Mouse (Mus musculus): ENCODE data around the gene Rimbp3. TPM values are rescaled to one million over a fixed set of nuclear protein-coding genes. Genes with fewer than 3 reads are reported as not detected.
A peak's percentile ranks its signal among the peaks of the same experiment; 100 is the strongest.

The Rimbp3 gene
- polyA plus RNA-seq, 1 experiment from 2014 or later: 2.0 TPM

- no peaks in the 10 kb centered on the region for H3K36me3 ChIP-seq (ENCODE audit: control insufficient read depth, insufficient read depth, low read length)
- no peaks in the 10 kb centered on the region for H3K27me3 ChIP-seq (ENCODE audit: control insufficient read depth, insufficient read depth, low read length)
- ATAC-seq (ENCODE audit: low FRiP score, low TSS enrichment): no peak
- H3K9me3 ChIP-seq (ENCODE audit: control insufficient read depth, low read length): no peaks in the 10 kb centered on the region
- WGBS: 1% methylated on average over 6 of the region's 6 CpGs
- H3K4me2 ChIP-seq (ENCODE audit: low read length): no peak overlapping the region
- H3K27ac ChIP-seq (replicated peaks; ENCODE audit: low read depth, low read length): no peak overlapping the region
- peaks cover 16% of the 10 kb centered on the region for H3K4me1 ChIP-seq (ENCODE audit: control insufficient read depth, insufficient read depth, low read length)
- no peak overlapping the region for H3K9ac ChIP-seq (replicated peaks; ENCODE audit: low read length)
- H3K4me3 ChIP-seq (replicated peaks; ENCODE audit: low read depth, low read length): no peak overlapping the region
- peak; percentile 68 for DNase-seq
These were observed 3.4 kb upstream of the Rimbp3 start for GRCm38 (mm10) chr16:17204990-17205389.

DNA sequence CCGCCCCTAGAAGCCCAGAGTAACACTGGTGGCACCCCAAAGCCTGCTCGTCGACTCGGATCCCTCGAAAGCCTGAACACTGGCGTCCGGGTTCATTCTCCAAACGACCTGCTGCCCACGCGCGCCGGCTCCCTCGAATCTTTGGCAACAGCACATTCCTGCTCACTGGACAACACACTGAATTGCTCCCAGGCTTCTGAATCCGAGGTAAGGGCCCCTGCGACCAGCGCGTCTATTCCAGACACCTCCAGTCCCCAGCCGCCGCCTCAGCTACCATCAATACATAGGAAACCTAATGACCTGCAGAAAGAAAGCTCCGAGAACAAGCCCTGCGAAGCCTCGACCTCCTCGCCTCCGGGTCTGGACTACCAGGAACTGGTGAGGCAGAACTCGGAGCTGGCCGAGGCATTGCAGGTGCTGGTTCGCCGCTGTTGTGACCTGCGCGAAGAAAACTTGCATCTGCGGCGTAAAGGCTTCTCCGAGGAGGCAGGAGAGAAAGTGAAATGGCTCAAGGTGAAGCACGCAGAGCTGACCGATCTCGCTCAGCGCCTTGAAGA, 1.1 kb downstream of the Rimbp3 start:
- Histone ChIP-seq H3K4me1 (ENCODE audit: control insufficient read depth, insufficient read depth, low read length) (peaks cover 22% of the 10 kb centered on the region), H3K27me3 (ENCODE audit: control insufficient read depth, insufficient read depth, low read length) (no peaks in the 10 kb centered on the region), H3K9ac (replicated peaks; ENCODE audit: low read length) (peak overlapping the region; percentile 74), H3K4me2 (ENCODE audit: low read length) (peak overlapping the region; percentile 98), H3K36me3 (ENCODE audit: control insufficient read depth, insufficient read depth, low read length) (no peaks in the 10 kb centered on the region), H3K9me3 (ENCODE audit: control insufficient read depth, low read length) (no peaks in the 10 kb centered on the region), H3K27ac (replicated peaks; ENCODE audit: low read depth, low read length) (peak overlapping the region; percentile 95), H3K4me3 (replicated peaks; ENCODE audit: low read depth, low read length) (peak overlapping the region; percentile 60)
- ATAC-seq (ENCODE audit: low FRiP score, low TSS enrichment) (peak; percentile 17; the same call in 1 of the 2 replicates), DNase-seq (no peak)
- WGBS: 2% methylated on average over 37 of the region's 37 CpGs

DNA sequence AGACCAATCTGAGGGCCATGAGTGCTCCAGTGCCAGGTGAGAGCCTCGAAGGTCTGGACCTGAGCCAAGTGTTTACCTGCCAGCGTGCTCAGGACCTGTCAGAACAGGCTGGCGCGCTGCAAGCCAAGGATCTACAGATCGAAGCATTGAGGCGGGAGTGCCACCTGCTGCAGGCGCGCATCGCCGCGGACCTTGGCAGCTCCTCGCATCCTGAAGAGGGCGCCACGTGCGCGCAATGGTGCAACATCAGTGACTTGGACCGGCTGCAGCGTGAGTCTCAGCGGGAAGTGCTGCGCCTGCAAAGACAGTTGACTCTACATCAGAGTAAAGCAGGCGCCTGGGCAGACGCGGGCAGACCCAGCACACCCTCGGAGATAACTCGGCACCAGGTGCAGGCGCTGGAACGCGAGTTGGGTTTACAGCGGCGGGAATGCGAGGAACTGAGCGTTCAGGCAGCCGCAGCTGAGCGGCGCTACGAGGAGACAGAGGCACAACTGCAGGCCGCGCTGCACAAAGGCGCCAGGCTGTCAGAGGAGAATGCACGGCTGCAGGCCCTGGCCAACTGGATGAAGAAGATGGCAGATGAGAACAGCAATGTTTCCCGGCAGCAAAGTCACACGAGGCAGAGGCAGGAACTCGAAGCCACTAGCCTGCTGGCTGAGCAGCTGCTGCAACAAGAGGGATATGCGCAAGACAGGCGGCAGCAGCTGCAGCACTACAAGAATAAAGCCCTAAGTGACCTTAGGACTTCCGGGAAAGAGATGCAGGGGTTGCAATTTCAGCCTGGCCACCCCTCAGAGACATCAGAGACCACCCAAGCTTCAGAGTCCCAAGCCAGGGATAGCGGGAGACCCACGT, 1.8 kb downstream of the Rimbp3 start:
- Histone ChIP-seq H3K27ac (replicated peaks; ENCODE audit: low read depth, low read length) (0 out of 2 replicates have a peak overlapping the region, but pooled peaks have one; percentile 9), H3K4me3 (replicated peaks; ENCODE audit: low read depth, low read length) (peak overlapping the region; percentile 60), H3K27me3 (ENCODE audit: control insufficient read depth, insufficient read depth, low read length) (no peaks in the 10 kb centered on the region), H3K9ac (replicated peaks; ENCODE audit: low read length) (peak overlapping the region; percentile 74), H3K4me1 (ENCODE audit: control insufficient read depth, insufficient read depth, low read length) (peaks cover 22% of the 10 kb centered on the region), H3K9me3 (ENCODE audit: control insufficient read depth, low read length) (no peaks in the 10 kb centered on the region), H3K4me2 (ENCODE audit: low read length) (peak overlapping the region; percentile 98), H3K36me3 (ENCODE audit: control insufficient read depth, insufficient read depth, low read length) (no peaks in the 10 kb centered on the region)
- ATAC-seq (ENCODE audit: low FRiP score, low TSS enrichment) (peak; percentile 74), DNase-seq (peak; percentile 96)
- 7% methylated on average over 48 of the region's 48 CpGs for WGBS

DNA sequence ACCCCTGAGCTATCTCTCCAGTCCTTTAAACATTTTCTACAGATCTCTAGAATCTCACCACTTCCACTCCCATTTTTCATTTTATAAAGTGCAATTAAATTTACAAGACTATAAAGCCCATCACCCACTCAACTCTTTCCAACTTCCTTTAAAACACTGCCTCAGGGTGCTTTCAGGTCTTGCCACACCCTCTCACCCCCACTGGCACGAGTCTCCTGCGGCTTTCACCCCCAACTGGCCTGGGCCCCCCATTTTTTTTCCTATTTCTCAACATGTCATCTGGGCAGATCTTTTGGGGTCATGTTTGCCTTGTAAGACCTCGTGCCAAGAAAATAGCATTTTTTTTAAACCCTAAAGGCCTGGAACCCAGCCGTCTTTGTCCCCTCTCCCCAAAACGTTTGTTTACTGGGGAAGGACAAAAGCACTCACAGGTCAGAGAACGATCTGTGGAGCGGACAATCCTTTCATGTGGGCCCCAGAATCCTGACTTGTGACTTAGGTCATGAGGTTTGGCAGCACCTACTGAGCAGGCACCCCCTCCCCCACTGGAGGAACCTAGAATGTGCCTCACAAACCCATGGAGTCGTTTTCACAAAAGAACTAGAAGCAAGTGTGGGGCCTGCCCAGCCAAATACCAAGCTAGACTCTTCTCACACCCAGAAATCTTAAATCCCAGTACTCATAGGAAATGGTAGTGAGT, 8.7 kb downstream of the Rimbp3 start:
- Histone ChIP-seq H3K9ac (replicated peaks; ENCODE audit: low read length) (no peak overlapping the region), H3K4me2 (ENCODE audit: low read length) (no peak overlapping the region), H3K27me3 (ENCODE audit: control insufficient read depth, insufficient read depth, low read length) (no peaks in the 10 kb centered on the region), H3K36me3 (ENCODE audit: control insufficient read depth, insufficient read depth, low read length) (no peaks in the 10 kb centered on the region), H3K9me3 (ENCODE audit: control insufficient read depth, low read length) (no peaks in the 10 kb centered on the region), H3K4me3 (replicated peaks; ENCODE audit: low read depth, low read length) (no peak overlapping the region), H3K4me1 (ENCODE audit: control insufficient read depth, insufficient read depth, low read length) (no peaks in the 10 kb centered on the region), H3K27ac (replicated peaks; ENCODE audit: low read depth, low read length) (no peak overlapping the region)
- 68% methylated on average over 8 of the region's 8 CpGs for WGBS
- ATAC-seq (ENCODE audit: low FRiP score, low TSS enrichment) (no peak), DNase-seq (no peak)

DNA sequence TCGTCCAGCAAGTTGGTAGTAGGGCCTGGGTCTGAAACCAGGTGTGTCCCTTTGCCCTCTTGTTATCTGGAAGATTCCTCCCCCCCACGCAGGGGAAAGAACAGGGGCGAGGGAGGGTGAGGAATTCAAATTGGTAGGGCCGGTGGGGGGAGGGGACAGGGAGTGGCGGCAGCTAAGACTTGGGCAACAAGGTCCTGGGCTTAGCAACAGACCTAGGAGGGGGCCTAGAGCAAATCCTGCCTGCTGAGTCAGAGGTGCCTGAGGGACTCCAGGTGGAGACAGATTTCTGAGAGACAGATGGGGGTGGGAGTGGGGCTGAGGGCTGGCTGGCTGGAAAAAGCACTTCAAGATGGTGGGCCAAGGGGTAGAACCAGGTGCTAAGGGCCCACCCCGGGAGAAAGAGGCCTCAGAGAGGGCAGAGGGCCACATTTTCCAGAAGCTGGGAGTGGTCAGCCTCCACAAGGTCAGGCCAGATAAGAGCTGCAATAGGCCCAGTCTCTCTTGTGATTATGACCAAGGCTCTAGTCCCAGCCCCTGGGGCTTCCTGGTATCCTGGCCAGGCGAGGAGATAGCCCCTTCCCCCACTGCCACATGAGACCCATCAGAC, 11.8 kb downstream of the Rimbp3 start:
- no peaks in the 10 kb centered on the region for H3K4me1 ChIP-seq (ENCODE audit: control insufficient read depth, insufficient read depth, low read length)
- H3K27ac ChIP-seq (replicated peaks; ENCODE audit: low read depth, low read length): no peak overlapping the region
- DNase-seq (no peak), ATAC-seq (ENCODE audit: low FRiP score, low TSS enrichment) (no peak)
- H3K4me2 ChIP-seq (ENCODE audit: low read length): no peak overlapping the region
- no peaks in the 10 kb centered on the region for H3K9me3 ChIP-seq (ENCODE audit: control insufficient read depth, low read length)
- no peaks in the 10 kb centered on the region for H3K36me3 ChIP-seq (ENCODE audit: control insufficient read depth, insufficient read depth, low read length)
- H3K9ac ChIP-seq (replicated peaks; ENCODE audit: low read length): no peak overlapping the region
- WGBS: 48% methylated on average over 7 of the region's 7 CpGs
- no peak overlapping the region for H3K4me3 ChIP-seq (replicated peaks; ENCODE audit: low read depth, low read length)
- no peaks in the 10 kb centered on the region for H3K27me3 ChIP-seq (ENCODE audit: control insufficient read depth, insufficient read depth, low read length)

DNA sequence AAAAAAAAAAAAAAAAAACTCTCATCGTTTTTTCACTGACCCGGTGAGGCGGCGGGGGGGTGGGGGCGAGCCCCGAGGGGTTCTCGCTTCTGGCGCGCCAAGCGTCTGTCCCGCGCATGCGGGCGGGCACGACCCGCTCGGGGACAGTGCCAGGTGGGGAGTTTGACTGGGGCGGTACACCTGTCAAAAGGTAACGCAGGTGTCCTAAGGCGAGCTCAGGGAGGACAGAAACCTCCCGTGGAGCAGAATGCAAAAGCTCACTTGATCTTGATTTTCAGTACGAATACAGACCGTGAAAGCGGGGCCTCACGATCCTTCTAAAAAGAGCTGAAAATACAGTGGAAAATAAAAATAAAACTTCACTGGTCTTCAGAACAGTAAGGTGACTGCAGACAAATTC, 13.8 kb downstream of the Rimbp3 start:
- Histone ChIP-seq H3K4me3 (replicated peaks; ENCODE audit: low read depth, low read length) (no peak overlapping the region), H3K27ac (replicated peaks; ENCODE audit: low read depth, low read length) (no peak overlapping the region), H3K9me3 (ENCODE audit: control insufficient read depth, low read length) (no peaks in the 10 kb centered on the region), H3K36me3 (ENCODE audit: control insufficient read depth, insufficient read depth, low read length) (no peaks in the 10 kb centered on the region), H3K9ac (replicated peaks; ENCODE audit: low read length) (no peak overlapping the region), H3K27me3 (ENCODE audit: control insufficient read depth, insufficient read depth, low read length) (no peaks in the 10 kb centered on the region), H3K4me2 (ENCODE audit: low read length) (no peak overlapping the region), H3K4me1 (ENCODE audit: control insufficient read depth, insufficient read depth, low read length) (no peaks in the 10 kb centered on the region)
- WGBS: 44% methylated on average over 25 of the region's 25 CpGs
- peak; percentile 100 for ATAC-seq (ENCODE audit: low FRiP score, low TSS enrichment)
- peak; percentile 93 for DNase-seq

DNA sequence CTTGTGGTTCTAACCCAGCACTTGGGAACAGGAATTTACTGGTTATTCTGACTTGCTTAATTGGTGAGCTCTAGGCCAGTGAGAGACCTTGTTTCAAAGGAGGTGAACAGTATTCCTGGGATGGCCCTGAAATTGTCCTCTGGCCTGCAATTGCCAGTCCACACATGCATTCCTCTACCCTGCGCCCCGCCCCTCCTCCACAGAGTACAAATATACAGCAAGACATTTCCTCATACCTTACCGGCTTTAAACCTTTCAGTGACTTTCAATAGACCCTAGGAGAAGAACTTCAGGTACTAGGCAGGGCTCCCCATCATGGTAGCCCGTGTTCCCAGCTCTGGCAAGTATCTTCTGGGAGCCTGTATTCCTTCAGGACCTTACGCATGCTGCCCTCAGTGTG, 17.2 kb downstream of the Rimbp3 start:
- DNase-seq: no peak
- no peak overlapping the region for H3K9ac ChIP-seq (replicated peaks; ENCODE audit: low read length)
- no peaks in the 10 kb centered on the region for H3K27me3 ChIP-seq (ENCODE audit: control insufficient read depth, insufficient read depth, low read length)
- ATAC-seq (ENCODE audit: low FRiP score, low TSS enrichment): no peak
- H3K4me1 ChIP-seq (ENCODE audit: control insufficient read depth, insufficient read depth, low read length): no peaks in the 10 kb centered on the region
- H3K9me3 ChIP-seq (ENCODE audit: control insufficient read depth, low read length): peaks cover 4% of the 10 kb centered on the region; the same call in 1 of the 2 replicates
- no peak overlapping the region for H3K4me2 ChIP-seq (ENCODE audit: low read length)
- H3K36me3 ChIP-seq (ENCODE audit: control insufficient read depth, insufficient read depth, low read length): no peaks in the 10 kb centered on the region
- no peak overlapping the region for H3K27ac ChIP-seq (replicated peaks; ENCODE audit: low read depth, low read length)
- WGBS: 91% methylated on average over 5 of the region's 5 CpGs
- no peak overlapping the region for H3K4me3 ChIP-seq (replicated peaks; ENCODE audit: low read depth, low read length)

DNA sequence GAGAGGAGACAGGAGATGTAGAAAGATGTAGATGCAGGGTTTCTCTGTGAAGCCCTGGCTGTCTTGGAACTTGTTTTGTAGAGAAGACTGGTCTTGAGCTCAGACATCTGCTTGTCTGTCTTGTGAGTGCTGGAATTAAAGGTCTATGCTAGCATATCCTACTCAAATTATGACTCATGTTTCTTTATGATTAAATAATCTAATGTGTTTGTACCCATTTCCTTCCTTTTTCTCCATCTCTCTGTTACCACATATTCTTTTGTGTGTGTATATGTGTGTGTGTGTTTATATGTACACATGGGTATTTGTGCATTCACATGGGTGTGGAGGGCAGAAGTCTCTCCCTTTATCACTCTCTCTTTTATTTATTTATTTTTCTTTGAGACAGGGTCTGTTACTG, 18.1 kb downstream of the Rimbp3 start:
- Histone ChIP-seq H3K9ac (replicated peaks; ENCODE audit: low read length) (no peak overlapping the region), H3K9me3 (ENCODE audit: control insufficient read depth, low read length) (peaks cover 4% of the 10 kb centered on the region; the same call in 1 of the 2 replicates), H3K4me3 (replicated peaks; ENCODE audit: low read depth, low read length) (no peak overlapping the region), H3K4me2 (ENCODE audit: low read length) (no peak overlapping the region), H3K27me3 (ENCODE audit: control insufficient read depth, insufficient read depth, low read length) (no peaks in the 10 kb centered on the region), H3K36me3 (ENCODE audit: control insufficient read depth, insufficient read depth, low read length) (no peaks in the 10 kb centered on the region), H3K27ac (replicated peaks; ENCODE audit: low read depth, low read length) (no peak overlapping the region), H3K4me1 (ENCODE audit: control insufficient read depth, insufficient read depth, low read length) (no peaks in the 10 kb centered on the region)
- DNase-seq: no peak
- ATAC-seq (ENCODE audit: low FRiP score, low TSS enrichment): no peak
